Mouse (Mus musculus): ENCODE results near the gene E2f6. TPM values are rescaled to one million over a fixed set of nuclear protein-coding genes. Genes with fewer than 3 reads are reported as not detected.

E2f6 gene
- total and polyA plus RNA-seq, 3 experiments, result 9.3 to 36.1 (median 20.0) TPM

- no peaks in the 10 kb centered on the region for H3K9me3 ChIP-seq (replicated peaks; ENCODE audit: low read length)
- TF ChIP-seq SIN3A (IDR thresholded peaks at IDR 0.05; ENCODE audit: low read length) (no peak), SMC3 (IDR thresholded peaks at IDR 0.05; ENCODE audit: low read depth, low read length) (no peak), ZKSCAN1 (IDR thresholded peaks at IDR 0.05; ENCODE audit: borderline replicate concordance, low read depth, low read length) (no peak), UBTF (IDR thresholded peaks at IDR 0.05; ENCODE audit: low read depth, low read length) (no peak), ETS1 (conservative IDR thresholded peaks at IDR 0.05; ENCODE audit: low read depth, low read length) (no peak), MAZ (IDR thresholded peaks at IDR 0.05; ENCODE audit: low read depth, low read length) (no peak), MXI1 (IDR thresholded peaks at IDR 0.05; ENCODE audit: low read depth, low read length) (no peak), TCF12 (IDR thresholded peaks at IDR 0.05; ENCODE audit: low read depth, low read length) (no peak)
- DNase-seq (ENCODE audit: extremely low read depth), result no peak
- dilution Hi-C loops (cut with MboI; ENCODE audit: extremely low pct_ligation_motif_present, extremely low pct_unique_long_range_greater_than_20kb, low sequenced_read_pairs) (no loop called here), in situ Hi-C loops (cut with MboI; ENCODE audit: low pct_ligation_motif_present, low pct_unique_long_range_greater_than_20kb, low sequenced_read_pairs) (no loop called here)
- no peaks in the 10 kb centered on the region for H3K36me3 ChIP-seq (replicated peaks in 1 of 2; ENCODE audit: control insufficient read depth in 1 of 2, insufficient read depth in 1 of 2, low read length in 1 of 2)
- no peak overlapping the region for H3K4me2 ChIP-seq (ENCODE audit: insufficient read depth, low read depth, poor library complexity, severe bottlenecking)
- H3K9ac ChIP-seq (ENCODE audit: insufficient read depth, low read depth), result no peak overlapping the region
- no peak overlapping the region for H3K27ac ChIP-seq (ENCODE audit: insufficient read depth, low read depth)
- no peak overlapping the region for H3K4me3 ChIP-seq (replicated peaks in 1 of 3; ENCODE audit: low read depth in 2 of 3, low read length in 2 of 3, poor library complexity in 1 of 3)
- H3K27me3 ChIP-seq (replicated peaks), result no peaks in the 10 kb centered on the region
- no peaks in the 10 kb centered on the region for H3K79me2 ChIP-seq (replicated peaks; ENCODE audit: control insufficient read depth, extremely low read depth, insufficient read depth, poor library complexity, severe bottlenecking)
- peaks cover 0 to 4% of the 10 kb centered on the region in 2 experiments; a peak in 1 of 4 replicates for H3K4me1 ChIP-seq (ENCODE audit: control insufficient read depth in 1 of 2, insufficient read depth in 2 of 2)
These were observed 15.0 kb upstream of the E2f6 start for GRCm38 (mm10) chr12:16795781-16796180.

GRCm38 (mm10) chr12:16798894-16799293 lies 11.9 kb upstream of the E2f6 start:
- Histone ChIP-seq H3K4me1 (ENCODE audit: control insufficient read depth in 1 of 2, insufficient read depth in 2 of 2) (peaks cover 0 to 4% of the 10 kb centered on the region in 2 experiments; a peak in 1 of 4 replicates), H3K36me3 (replicated peaks in 1 of 2; ENCODE audit: control insufficient read depth in 1 of 2, insufficient read depth in 1 of 2, low read length in 1 of 2) (no peaks in the 10 kb centered on the region), H3K9ac (ENCODE audit: insufficient read depth, low read depth) (no peak overlapping the region), H3K27ac (ENCODE audit: insufficient read depth, low read depth) (no peak overlapping the region), H3K9me3 (replicated peaks; ENCODE audit: low read length) (no peaks in the 10 kb centered on the region), H3K27me3 (replicated peaks) (no peaks in the 10 kb centered on the region), H3K4me2 (ENCODE audit: insufficient read depth, low read depth, poor library complexity, severe bottlenecking) (no peak overlapping the region), H3K79me2 (replicated peaks; ENCODE audit: control insufficient read depth, extremely low read depth, insufficient read depth, poor library complexity, severe bottlenecking) (no peaks in the 10 kb centered on the region), H3K4me3 (replicated peaks in 1 of 3; ENCODE audit: low read depth in 2 of 3, low read length in 2 of 3, poor library complexity in 1 of 3) (no peak overlapping the region)
- no peak for DNase-seq (ENCODE audit: extremely low read depth)
- dilution Hi-C loops (cut with MboI; ENCODE audit: extremely low pct_ligation_motif_present, extremely low pct_unique_long_range_greater_than_20kb, low sequenced_read_pairs) (no loop called here), in situ Hi-C loops (cut with MboI; ENCODE audit: low pct_ligation_motif_present, low pct_unique_long_range_greater_than_20kb, low sequenced_read_pairs) (no loop called here)
- TF ChIP-seq SMC3 (IDR thresholded peaks at IDR 0.05; ENCODE audit: low read depth, low read length) (no peak), MXI1 (IDR thresholded peaks at IDR 0.05; ENCODE audit: low read depth, low read length) (no peak), RCOR1 (conservative IDR thresholded peaks at IDR 0.05; ENCODE audit: low read depth, low read length) (no peak), MAZ (IDR thresholded peaks at IDR 0.05; ENCODE audit: low read depth, low read length) (no peak), NELFE (IDR thresholded peaks at IDR 0.05; ENCODE audit: low read depth, low read length) (no peak), MAFK (IDR thresholded peaks at IDR 0.05; ENCODE audit: insufficient replicate concordance, low read length) (no peak), KAT2A (IDR thresholded peaks at IDR 0.05; ENCODE audit: insufficient replicate concordance, low read length) (no peak), MAX (IDR thresholded peaks at IDR 0.05; ENCODE audit: low read length) (no peak), BHLHE40 (IDR thresholded peaks at IDR 0.05; ENCODE audit: low read depth, low read length) (no peak), PAX5 (IDR thresholded peaks at IDR 0.05; ENCODE audit: low read length) (no peak), ZNF384 (IDR thresholded peaks at IDR 0.05; ENCODE audit: low read depth, low read length) (no peak), NRF1 (IDR thresholded peaks at IDR 0.05; ENCODE audit: low read depth, low read length) (no peak), ETS1 (conservative IDR thresholded peaks at IDR 0.05; ENCODE audit: low read depth, low read length) (no peak), IRF4 (IDR thresholded peaks at IDR 0.05; ENCODE audit: low read depth, low read length) (no peak), TCF12 (IDR thresholded peaks at IDR 0.05; ENCODE audit: low read depth, low read length) (no peak), CHD2 (IDR thresholded peaks at IDR 0.05; ENCODE audit: low read length) (no peak), RAD21 (IDR thresholded peaks at IDR 0.05; ENCODE audit: low read depth, low read length) (no peak), HCFC1 (IDR thresholded peaks at IDR 0.05; ENCODE audit: low read depth, low read length) (no peak), ELF1 (IDR thresholded peaks at IDR 0.05; ENCODE audit: low read depth, low read length) (no peak), CTCF (conservative IDR thresholded peaks at IDR 0.05 in 1 of 2, IDR thresholded peaks at IDR 0.05 in 1 of 2; ENCODE audit: low read depth in 2 of 2, low read length in 2 of 2) (no peak)
